Mouse (Mus musculus) forebrain, embryonic 15.5 days (tissue): ENCODE results near the gene Pak6. TPM values are rescaled to one million over a fixed set of nuclear protein-coding genes. Genes with fewer than 3 reads are reported as not detected.
"Not testable (repeated sequence)": the region's sequence is repeated elsewhere in the genome, so short reads cannot be mapped to it uniquely, and the experiment has no call there.

Experiments
- ATAC-seq: fragments of 200-750 bp; cut with Nextera tagmentation; replicated peaks from 2 replicates; pipeline ENCODE4 v1.8.0; 2017; ENCODE audit warnings: mild to moderate bottlenecking, moderate TSS enrichment, moderate library complexity
- H3K27ac ChIP-seq: fragments of 300-500 bp; sonication (generic); replicated peaks from 2 replicates; pipeline ENCODE4 v1.5.1; 2015; ENCODE audit warnings: mild to moderate bottlenecking, inconsistent platforms
- H3K27me3 ChIP-seq: fragments of 300-500 bp; sonication (generic); 2 replicates; pipeline ENCODE4 v1.6.1; 2015; ENCODE audit warnings: inconsistent platforms
- H3K36me3 ChIP-seq: fragments of 300-500 bp; sonication (generic); 2 replicates; pipeline ENCODE4 v1.6.1; 2015; ENCODE audit warnings: mild to moderate bottlenecking, inconsistent platforms
- H3K4me1 ChIP-seq: fragments of 300-500 bp; sonication (generic); 2 replicates; pipeline ENCODE4 v1.6.1; 2015; ENCODE audit warnings: inconsistent platforms
- H3K4me2 ChIP-seq: fragments of 300-500 bp; sonication (generic); replicated peaks from 2 replicates; pipeline ENCODE4 v1.6.1; 2015; ENCODE audit warnings: mild to moderate bottlenecking, inconsistent platforms
- H3K4me3 ChIP-seq: fragments of 300-500 bp; sonication (generic); 2 replicates; pipeline ENCODE4 v1.5.1; 2015; ENCODE audit warnings: mild to moderate bottlenecking, inconsistent platforms
- H3K9ac ChIP-seq: fragments of 300-500 bp; sonication (generic); replicated peaks from 2 replicates; pipeline ENCODE4 v1.6.1; 2015; ENCODE audit warnings: mild to moderate bottlenecking, inconsistent platforms
- H3K9me3 ChIP-seq: fragments of 300-500 bp; sonication (generic); 2 replicates; pipeline ENCODE4 v1.6.1; 2016; ENCODE audit warnings: inconsistent platforms
- WGBS: fragments of 180-500 bp; shearing (Covaris S2); methylation state at CpG from one replicate; pipeline ENCODE4 v1.1.7; 2015; ENCODE audit warnings: mixed read lengths; 5-methylcytosine and 5-hydroxymethylcytosine counted together
- polyA plus RNA-seq: library from polyadenylated mRNA; unstranded; fragments of >200 nt; fragmentation: Nextera tagmentation; extraction: Ambion mirVana; gene quantifications from 2 replicates; pipeline ENCODE4 v1.2.1, GENCODE M21; 2015

The Pak6 gene
- polyA plus RNA-seq, 1 experiment from 2014 or later: 29.2 TPM

DNA sequence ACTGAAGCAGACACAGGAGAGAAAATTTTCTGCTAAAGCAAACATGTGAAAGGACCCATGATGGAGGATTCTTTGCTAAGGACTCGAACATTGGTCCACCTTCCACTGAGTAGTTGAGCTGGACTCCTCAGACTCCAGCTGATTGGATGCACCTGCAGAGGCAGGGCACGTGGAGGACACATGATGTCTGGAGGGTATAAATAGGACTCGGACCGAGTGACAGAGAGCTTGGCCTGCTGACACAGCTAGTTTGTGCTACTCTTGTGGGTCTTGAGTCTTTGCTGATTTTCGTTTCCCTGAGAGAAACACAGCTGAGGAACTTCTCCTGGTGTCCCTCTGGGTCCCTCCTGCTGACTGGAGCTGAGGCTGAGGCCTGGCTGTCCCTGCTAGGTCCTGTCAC lies 16.4 kb upstream of the Pak6 start:
- H3K36me3 ChIP-seq: no peaks in the 10 kb centered on the region; the same call in 1 of the 2 replicates
- no peaks in the 10 kb centered on the region for H3K4me1 ChIP-seq
- no peak overlapping the region for H3K27ac ChIP-seq
- no peak overlapping the region for H3K4me3 ChIP-seq
- no peaks in the 10 kb centered on the region for H3K9me3 ChIP-seq
- ATAC-seq: no peak
- WGBS: 86% methylated on average over 5 of the region's 5 CpGs
- H3K9ac ChIP-seq: no peak overlapping the region
- no peak overlapping the region for H3K4me2 ChIP-seq
- H3K27me3 ChIP-seq: no peaks in the 10 kb centered on the region

DNA sequence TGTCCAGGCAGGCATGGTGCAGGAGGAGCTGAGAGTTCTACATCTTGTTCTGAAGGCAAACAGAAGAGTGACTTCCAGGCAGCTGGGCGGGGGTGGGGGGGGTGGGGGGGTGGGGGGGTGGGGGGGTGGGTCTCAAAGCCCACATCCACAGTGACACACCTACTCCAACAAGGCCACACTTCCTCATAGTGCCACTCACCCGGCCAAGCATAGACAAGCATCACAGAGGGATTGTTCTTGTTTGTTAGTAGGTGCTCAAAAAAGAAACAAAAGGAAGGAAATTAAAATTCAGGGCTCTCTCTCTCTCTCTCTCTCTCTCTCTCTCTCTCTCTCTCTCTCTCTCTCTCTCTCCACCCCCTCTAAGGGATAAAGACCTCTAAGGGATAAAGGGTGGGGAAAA lies 12.4 kb upstream of the Pak6 start:
- H3K4me1 ChIP-seq, H3K4me3 ChIP-seq, H3K27ac ChIP-seq, H3K27me3 ChIP-seq, H3K9me3 ChIP-seq, H3K4me2 ChIP-seq, ATAC-seq, H3K9ac ChIP-seq, H3K36me3 ChIP-seq: not testable (repeated sequence)
- 39% methylated on average over 2 of the region's 2 CpGs for WGBS

DNA sequence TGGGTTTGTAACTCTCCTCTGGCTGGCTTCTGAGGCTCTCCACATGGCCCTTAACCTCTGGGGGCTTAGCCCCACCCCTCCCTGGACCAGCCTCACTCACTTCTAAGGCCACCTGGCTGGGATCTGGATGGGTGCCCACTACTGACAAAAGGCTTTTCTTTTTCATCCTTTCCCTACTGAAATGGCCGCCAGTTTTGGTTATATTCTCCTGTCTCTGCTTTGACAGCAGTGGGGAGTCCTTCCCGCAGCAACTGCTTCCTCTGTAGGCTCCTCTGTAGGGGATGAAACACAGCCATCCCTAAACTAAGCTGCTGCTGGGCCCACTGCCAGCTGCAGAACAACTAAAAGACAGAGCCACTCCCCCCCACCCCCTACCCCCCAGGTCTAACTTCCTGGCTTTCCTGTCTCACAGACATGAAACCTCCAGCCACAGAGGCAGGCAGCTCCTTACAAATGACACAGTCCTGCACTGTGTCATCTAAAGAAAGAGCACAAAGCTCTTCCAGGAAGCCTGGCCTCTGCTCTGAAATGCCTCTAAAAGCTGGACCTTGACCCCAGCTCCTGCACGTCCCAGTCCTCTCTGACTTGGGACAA lies 6.3 kb upstream of the Pak6 start:
- no peaks in the 10 kb centered on the region for H3K9me3 ChIP-seq
- H3K27me3 ChIP-seq: no peaks in the 10 kb centered on the region
- no peak overlapping the region for H3K9ac ChIP-seq
- H3K4me2 ChIP-seq: no peak overlapping the region
- 9% methylated on average over 3 of the region's 3 CpGs for WGBS
- peaks cover 21% of the 10 kb centered on the region for H3K4me1 ChIP-seq
- no peak overlapping the region for H3K4me3 ChIP-seq
- no peak for ATAC-seq
- H3K36me3 ChIP-seq: no peaks in the 10 kb centered on the region
- peak overlapping the region; percentile 52; the same call in 1 of the 2 replicates for H3K27ac ChIP-seq

DNA sequence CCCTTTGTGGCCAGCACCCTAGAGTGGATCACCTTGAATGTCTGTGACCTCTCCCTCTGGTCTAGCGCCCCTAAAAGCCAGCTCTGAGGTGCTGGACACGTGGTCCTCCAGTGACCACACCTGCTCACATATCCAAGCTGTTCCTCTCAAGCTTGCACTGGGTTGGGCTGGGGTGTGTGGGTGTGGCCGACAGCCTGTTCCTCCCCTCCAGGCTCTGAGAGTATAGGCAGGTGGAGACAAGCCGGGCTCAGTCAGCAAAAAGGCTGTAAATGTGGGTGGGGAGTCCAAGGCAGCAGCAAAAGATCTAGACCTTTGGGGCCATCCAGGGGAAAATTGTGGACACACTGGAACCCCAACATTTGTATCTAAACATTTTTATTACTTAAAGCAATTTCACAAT lies 4.6 kb upstream of the Pak6 start:
- Histone ChIP-seq H3K4me3 (no peak overlapping the region), H3K27me3 (no peaks in the 10 kb centered on the region), H3K9me3 (no peaks in the 10 kb centered on the region), H3K27ac (no peak overlapping the region), H3K4me1 (peaks cover 33% of the 10 kb centered on the region), H3K36me3 (no peaks in the 10 kb centered on the region), H3K9ac (no peak overlapping the region), H3K4me2 (no peak overlapping the region)
- 51% methylated on average over 4 of the region's 4 CpGs for WGBS
- ATAC-seq: no peak

DNA sequence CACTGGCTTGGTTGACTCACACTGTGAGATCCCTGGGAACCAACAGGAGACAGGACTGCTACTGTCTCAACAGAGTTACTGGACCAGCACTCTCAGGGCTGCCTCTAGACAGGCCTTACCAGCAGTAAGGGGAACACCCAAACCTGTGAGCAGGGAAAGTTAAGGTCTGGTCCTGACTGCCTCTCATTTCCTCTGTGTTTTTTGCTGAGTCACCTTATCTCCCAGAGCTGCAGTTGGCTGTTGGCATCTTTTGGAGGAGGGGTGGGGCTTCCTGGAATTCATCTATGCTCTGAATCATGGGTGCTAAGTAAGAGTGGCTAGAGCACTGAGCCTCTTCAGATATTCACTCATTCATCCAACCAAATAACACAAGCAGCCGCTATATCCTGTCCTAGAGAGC lies 4.0 kb upstream of the Pak6 start:
- Histone ChIP-seq H3K4me1 (peaks cover 39% of the 10 kb centered on the region), H3K36me3 (no peaks in the 10 kb centered on the region), H3K4me3 (no peak overlapping the region), H3K9me3 (no peaks in the 10 kb centered on the region), H3K9ac (no peak overlapping the region), H3K27ac (no peak overlapping the region), H3K4me2 (no peak overlapping the region), H3K27me3 (no peaks in the 10 kb centered on the region)
- no peak for ATAC-seq
- 65% methylated on average over 1 of the region's 1 CpGs for WGBS

DNA sequence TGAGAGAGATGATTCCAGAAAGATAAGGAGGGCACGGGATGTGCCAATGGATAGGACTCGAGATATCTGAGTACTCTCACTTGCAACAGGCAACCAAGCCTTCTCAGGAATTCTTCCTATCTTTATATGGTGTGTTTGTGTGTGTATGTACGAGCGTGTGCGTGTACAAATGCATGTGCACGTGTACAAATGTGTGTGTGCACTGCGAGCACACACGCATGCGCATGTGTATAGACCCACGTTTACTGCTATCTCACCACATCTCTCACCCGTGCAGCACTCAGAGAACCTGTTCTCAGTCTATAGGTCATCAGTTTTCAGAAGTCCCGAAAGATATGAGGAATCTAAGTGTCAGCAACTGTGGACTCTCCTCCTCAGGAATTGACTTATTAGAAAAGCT lies 3.6 kb upstream of the Pak6 start:
- peak overlapping the region; percentile 41 for H3K4me3 ChIP-seq
- H3K36me3 ChIP-seq: no peaks in the 10 kb centered on the region
- peaks cover 44% of the 10 kb centered on the region for H3K4me1 ChIP-seq
- H3K27me3 ChIP-seq: no peaks in the 10 kb centered on the region
- no peak for ATAC-seq
- WGBS: 91% methylated on average over 12 of the region's 12 CpGs
- peak overlapping the region; percentile 45 for H3K4me2 ChIP-seq
- peak overlapping the region; percentile 38 for H3K9ac ChIP-seq
- no peaks in the 10 kb centered on the region for H3K9me3 ChIP-seq
- peak overlapping the region; percentile 4; the same call in 1 of the 2 replicates for H3K27ac ChIP-seq

DNA sequence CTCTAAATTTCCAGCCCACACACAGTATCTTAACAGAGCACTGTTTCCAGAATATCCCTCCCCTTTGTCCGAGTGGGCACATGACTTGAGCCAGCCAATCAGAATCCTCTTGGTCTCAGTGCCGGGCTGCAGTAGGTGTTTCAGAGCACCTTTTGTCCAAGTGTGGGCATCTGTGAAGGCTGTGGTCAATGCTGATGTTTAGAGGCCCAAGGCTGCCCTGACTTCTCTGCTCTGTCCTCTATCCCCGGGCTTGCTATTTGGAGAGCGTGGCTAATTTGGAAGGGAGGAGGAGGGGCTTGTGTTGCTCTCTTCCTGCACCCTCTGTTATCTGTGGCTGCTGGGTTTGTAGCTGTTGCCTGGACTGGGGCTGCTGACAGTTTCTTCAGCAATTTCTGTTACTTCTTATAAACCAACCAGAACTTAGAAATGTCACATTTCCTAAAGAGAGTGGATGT lies 3.1 kb upstream of the Pak6 start:
- H3K36me3 ChIP-seq: no peaks in the 10 kb centered on the region
- 1% methylated on average over 4 of the region's 4 CpGs for WGBS

DNA sequence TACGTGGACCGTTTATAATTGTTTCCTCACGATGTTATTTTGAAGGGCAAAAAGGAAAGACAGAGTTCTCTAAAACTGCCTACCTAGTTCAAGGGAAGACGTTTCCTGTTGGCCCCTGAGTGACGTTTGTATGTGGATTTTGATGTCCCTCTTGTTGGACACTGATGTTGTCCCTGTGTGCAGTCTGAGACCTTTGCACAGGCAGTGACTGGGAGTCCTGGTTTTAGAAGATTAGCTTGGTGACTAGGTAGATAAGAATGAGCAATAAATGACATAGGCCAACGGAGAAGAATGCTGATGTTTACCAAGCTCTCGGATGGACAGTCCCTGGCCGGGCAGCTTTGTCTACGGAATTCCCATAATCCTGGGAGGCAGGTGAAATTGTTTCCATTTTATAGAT lies 1.2 kb upstream of the Pak6 start:
- no peak overlapping the region for H3K4me2 ChIP-seq
- no peak overlapping the region for H3K27ac ChIP-seq
- H3K4me1 ChIP-seq: peaks cover 55% of the 10 kb centered on the region
- H3K9ac ChIP-seq: no peak overlapping the region
- 83% methylated on average over 9 of the region's 9 CpGs for WGBS
- no peaks in the 10 kb centered on the region for H3K36me3 ChIP-seq
- no peaks in the 10 kb centered on the region for H3K9me3 ChIP-seq
- no peak for ATAC-seq
- no peaks in the 10 kb centered on the region for H3K27me3 ChIP-seq
- H3K4me3 ChIP-seq: no peak overlapping the region

More for the DNA sequence above, 3.1 kb upstream of the Pak6 start:
- Histone ChIP-seq H3K9ac (peak overlapping the region; percentile 38), H3K27me3 (no peaks in the 10 kb centered on the region), H3K4me3 (peak overlapping the region; percentile 41), H3K27ac (peak overlapping the region; percentile 4; the same call in 1 of the 2 replicates), H3K4me1 (peaks cover 48% of the 10 kb centered on the region), H3K4me2 (peak overlapping the region; percentile 45), H3K9me3 (no peaks in the 10 kb centered on the region)
- peak; percentile 70 for ATAC-seq

DNA sequence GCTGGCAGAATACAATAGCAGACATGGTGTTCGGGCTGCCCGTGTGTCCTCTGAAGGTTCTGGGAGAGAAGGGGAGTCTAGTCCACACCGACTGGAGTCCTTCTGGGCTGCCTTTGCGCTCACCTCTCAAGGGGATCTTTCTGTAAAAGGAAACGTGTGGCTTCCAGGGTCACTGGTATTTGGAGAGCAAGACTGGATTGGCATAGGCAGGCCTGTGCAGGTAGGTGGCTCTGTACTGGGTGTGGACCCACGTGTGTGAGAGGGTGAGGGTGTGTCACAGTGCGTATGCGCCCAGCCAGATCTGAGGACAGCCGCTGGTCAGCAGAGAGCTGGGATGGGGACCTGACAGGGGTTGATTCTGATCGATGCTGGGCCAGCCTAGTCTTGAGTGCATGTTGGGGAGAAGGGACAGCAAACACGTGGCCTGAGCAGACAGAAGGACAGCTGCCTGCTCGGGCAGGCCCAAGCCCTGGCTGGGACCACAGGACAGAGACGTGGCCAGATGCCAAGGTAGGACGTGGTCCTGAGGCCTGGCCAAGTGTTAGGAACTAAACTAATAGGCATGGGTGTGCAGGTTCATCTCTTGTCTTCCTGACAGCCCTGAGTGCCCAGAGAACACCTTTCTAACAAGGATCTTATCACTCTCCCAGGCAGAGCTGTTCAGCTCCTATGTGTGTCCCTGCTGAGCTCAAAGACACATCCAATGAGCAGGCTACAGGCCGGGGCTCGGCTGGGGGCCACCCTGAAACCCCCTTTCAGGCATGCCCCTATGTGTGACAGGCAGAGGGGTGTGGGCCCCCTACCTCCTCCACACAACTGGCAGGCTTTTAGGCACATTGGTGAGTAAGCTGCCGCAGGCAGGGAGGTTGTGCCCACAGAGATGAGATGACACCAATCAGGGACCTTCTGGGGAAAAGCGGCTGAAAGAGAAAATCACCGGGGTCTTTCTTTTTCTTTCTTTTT lies 982 bp downstream of the Pak6 start:
- no peaks in the 10 kb centered on the region for H3K36me3 ChIP-seq
- ATAC-seq: peak; percentile 58
- H3K27ac ChIP-seq: peak overlapping the region; percentile 66
- H3K27me3 ChIP-seq: no peaks in the 10 kb centered on the region
- H3K4me3 ChIP-seq: peak overlapping the region; percentile 54
- H3K4me2 ChIP-seq: peak overlapping the region; percentile 70
- WGBS: 49% methylated on average over 19 of the region's 19 CpGs
- H3K9ac ChIP-seq: peak overlapping the region; percentile 60
- H3K9me3 ChIP-seq: no peaks in the 10 kb centered on the region
- H3K4me1 ChIP-seq: peaks cover 56% of the 10 kb centered on the region

DNA sequence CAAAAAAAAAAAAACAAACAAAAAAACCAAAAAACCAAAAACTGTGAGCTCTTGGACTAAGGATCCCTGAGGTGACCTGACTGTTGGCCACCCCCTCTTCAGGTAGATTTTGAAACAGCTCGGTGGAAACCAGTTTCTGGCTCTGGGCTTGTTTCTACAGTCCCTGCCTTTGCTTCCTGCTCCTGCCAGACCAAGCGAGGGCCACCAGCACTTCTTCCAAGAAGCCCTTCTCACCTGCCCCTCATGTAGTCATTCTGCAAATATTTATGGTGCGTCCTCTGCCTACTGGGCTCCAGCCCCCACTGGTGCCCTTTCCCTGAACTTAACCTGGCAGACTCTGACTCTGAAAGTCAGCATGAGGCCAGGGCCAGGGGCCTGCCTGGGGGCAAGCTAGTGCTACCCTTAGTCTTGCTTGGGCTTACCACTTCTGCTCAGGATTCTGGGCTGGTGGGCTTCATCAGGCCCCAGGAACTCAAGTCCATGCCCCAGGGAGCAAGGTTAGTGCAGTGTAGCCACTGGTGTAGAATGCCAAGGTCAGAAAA lies 1.9 kb downstream of the Pak6 start:
- no peak for ATAC-seq
- Histone ChIP-seq H3K27me3 (no peaks in the 10 kb centered on the region), H3K4me2 (peak overlapping the region; percentile 70), H3K36me3 (no peaks in the 10 kb centered on the region), H3K4me3 (no peak overlapping the region), H3K4me1 (peaks cover 50% of the 10 kb centered on the region), H3K27ac (no peak overlapping the region), H3K9ac (no peak overlapping the region), H3K9me3 (no peaks in the 10 kb centered on the region)
- WGBS: 78% methylated on average over 3 of the region's 3 CpGs

DNA sequence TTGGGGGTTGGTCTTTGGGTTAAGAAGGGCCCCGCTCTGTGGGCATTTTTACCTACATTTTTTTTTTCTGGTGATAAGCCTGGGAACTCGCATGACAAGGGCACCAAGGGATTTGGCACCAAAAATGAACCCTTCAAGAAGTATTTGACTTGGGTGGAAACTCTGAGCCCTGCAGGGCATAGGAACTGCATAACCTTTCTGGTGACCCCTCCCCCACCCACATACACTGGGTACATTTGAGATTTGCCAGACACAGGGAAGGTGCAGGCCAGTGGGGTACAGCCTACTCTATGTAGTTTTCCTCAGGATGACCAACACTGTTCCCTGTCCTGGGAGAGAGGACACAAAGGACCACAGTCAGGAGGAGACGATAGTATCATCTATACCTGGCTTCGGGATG lies 2.5 kb downstream of the Pak6 start:
- no peak overlapping the region for H3K9ac ChIP-seq
- ATAC-seq: no peak
- peaks cover 46% of the 10 kb centered on the region for H3K4me1 ChIP-seq
- no peaks in the 10 kb centered on the region for H3K9me3 ChIP-seq
- peak overlapping the region; percentile 70 for H3K4me2 ChIP-seq
- H3K27ac ChIP-seq: no peak overlapping the region
- WGBS: 90% methylated on average over 4 of the region's 4 CpGs
- H3K4me3 ChIP-seq: no peak overlapping the region
- no peaks in the 10 kb centered on the region for H3K36me3 ChIP-seq
- no peaks in the 10 kb centered on the region for H3K27me3 ChIP-seq

DNA sequence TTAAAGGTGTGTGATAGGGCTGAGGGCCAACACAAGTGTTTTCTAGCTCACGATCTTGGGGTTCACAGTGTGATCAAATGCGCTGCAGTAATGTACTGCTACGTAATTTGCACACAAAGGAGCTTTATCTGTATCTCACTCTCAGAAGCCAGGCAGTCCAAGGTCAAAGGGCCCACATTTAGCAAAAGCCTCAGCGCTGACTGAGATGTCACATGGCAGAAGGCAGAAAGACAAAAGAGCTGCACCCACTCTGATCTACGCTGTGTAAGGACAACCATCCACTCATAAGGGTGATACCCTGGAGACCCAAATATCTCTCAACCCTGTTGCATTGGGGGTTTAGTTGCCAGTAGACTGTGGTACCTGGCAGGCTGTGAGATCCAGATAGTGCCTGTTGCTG lies 4.1 kb downstream of the Pak6 start:
- WGBS: 76% methylated on average over 5 of the region's 5 CpGs
- H3K36me3 ChIP-seq: no peaks in the 10 kb centered on the region
- no peak overlapping the region for H3K27ac ChIP-seq
- no peak for ATAC-seq
- H3K4me3 ChIP-seq: no peak overlapping the region
- H3K27me3 ChIP-seq: no peaks in the 10 kb centered on the region
- H3K4me2 ChIP-seq: no peak overlapping the region
- H3K4me1 ChIP-seq: peaks cover 46% of the 10 kb centered on the region
- no peaks in the 10 kb centered on the region for H3K9me3 ChIP-seq
- no peak overlapping the region for H3K9ac ChIP-seq
